Mouse (Mus musculus): Measurements from ENCODE around the gene Tubd1. TPM values are rescaled to one million over a fixed set of nuclear protein-coding genes. Genes with fewer than 3 reads are reported as not detected.

Tubd1 gene
- polyA plus RNA-seq, 1 experiment from 2014 or later = 16.1 TPM

DNA sequence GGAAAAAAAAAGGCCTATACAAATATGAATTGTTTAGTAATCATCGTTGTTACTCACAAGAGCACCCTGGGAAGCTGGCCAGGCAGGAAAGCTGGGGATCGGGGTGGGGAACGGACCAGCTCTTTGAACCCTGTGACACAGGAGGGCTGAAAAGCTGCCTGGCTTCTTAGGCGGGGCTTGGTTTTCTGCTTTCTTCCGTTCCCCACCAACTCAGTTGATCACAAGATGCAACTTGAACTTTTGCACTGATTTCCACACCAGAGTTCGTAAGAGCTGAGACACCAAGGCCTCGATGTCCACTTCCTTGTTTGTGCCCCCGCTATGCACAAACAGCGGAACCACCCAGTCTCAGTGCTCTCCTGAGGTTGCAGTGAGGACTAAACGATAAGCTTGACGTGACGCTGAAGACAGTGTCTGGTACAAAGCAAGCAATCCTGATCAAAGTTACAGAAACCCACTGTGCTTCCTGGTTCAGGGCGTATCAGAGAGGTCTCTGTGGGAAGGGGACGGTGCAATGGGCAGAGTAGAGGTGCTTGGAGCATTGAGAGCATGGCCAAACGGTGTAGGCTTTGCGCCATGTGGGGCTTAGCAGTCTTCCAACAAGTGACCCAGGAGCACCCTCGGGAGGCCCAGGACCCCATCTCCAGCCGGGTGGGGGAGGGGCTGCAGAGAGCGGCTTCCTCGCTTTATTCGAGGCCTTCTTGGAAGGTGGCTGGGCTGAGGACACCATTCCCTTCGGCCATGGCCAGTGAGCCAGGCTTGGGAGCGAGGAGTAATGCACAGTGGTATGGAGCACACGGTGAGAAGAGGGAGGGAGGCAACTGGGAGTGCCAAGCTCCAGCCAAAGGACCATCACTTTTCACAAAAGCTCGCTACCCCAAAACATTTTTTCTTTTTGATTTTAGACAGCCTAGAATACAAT lies 34.3 kb downstream of the Tubd1 start:
- Histone ChIP-seq H3K4me2 (no peak overlapping the region), H3K9ac (no peak overlapping the region), H3K27me3 (no peaks in the 10 kb centered on the region), H3K36me3 (no peaks in the 10 kb centered on the region; the same call in 1 of the 2 replicates), H3K4me3 (no peak overlapping the region), H3K27ac (peak overlapping the region; percentile 82), H3K4me1 (peaks cover 55% of the 10 kb centered on the region), H3K9me3 (no peaks in the 10 kb centered on the region)
- WGBS = 54% methylated on average over 25 of the region's 25 CpGs
- no peak for ATAC-seq (ENCODE audit: borderline replicate concordance, extremely low read depth, low FRiP score, low TSS enrichment)

DNA sequence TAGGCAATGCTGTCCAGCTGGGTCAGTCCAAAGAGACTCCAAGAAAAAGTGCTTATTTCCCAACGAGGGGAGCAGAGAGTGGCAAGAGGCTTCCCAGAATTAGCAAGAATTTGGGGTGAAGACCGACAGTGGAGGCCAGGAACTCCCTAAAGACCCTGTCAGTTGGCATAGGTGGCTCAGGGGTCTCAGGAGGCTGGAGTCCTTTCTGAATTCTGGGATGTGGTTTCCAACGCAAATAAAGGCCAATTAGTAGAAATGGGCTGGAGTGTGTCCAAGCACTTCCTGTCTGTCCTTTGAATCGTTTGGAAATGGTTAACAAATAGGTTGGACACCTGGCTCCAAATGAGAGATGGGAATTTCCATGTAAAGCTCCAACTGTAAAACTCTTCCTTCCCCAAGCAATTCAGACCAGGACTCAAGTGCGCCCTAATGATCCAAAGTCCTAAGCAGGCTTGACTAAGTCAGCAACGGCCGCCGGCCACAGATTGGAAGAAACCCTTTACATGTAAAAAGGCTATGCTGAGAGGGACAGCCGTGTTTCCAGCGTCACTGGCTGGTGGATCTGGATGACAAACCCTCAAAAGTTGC lies 35.0 kb downstream of the Tubd1 start:
- peaks cover 59% of the 10 kb centered on the region for H3K4me1 ChIP-seq
- no peak overlapping the region for H3K4me2 ChIP-seq
- no peaks in the 10 kb centered on the region for H3K9me3 ChIP-seq
- no peak for ATAC-seq (ENCODE audit: borderline replicate concordance, extremely low read depth, low FRiP score, low TSS enrichment)
- no peak overlapping the region for H3K9ac ChIP-seq
- peak overlapping the region; percentile 82 for H3K27ac ChIP-seq
- WGBS = 60% methylated on average over 10 of the region's 10 CpGs
- no peak overlapping the region for H3K4me3 ChIP-seq
- H3K36me3 ChIP-seq = no peaks in the 10 kb centered on the region; the same call in 1 of the 2 replicates
- no peaks in the 10 kb centered on the region for H3K27me3 ChIP-seq

DNA sequence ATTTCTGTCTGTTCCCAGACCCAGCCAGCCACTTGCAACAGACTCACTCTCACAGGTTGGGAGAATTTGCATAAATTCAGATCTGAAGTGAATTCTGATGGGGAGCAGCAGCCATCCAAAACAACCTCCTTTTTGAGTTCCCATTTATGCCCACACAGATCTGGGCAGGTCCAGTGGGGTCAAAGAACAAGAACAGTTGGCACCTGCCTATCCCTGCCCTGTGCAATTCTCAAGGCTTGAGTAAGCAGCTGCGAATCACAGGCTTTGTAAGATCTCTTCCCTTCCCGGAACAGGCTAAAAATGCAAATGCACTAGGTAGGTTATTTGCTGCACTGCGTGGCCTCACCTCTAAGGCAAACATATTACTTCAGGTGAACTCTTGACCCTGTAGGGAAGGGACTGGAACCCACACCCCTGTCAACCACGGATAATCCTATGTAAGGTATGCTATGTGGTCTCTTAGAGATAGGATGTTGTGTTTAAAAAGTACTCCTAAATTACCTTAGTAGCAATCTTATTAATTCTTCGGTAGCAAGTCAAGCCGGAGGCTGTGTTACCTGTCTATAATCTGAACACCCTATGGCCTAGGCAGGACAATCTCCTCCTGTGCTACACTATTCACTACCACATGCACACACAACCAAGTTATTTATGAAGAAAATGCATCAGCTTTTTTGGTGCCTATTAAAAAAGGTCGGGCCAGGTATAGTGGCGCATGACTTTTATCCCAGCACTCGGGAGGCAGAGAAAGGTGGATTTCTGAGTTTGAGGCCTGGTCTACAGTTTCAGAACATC lies 35.7 kb downstream of the Tubd1 start:
- no peaks in the 10 kb centered on the region; the same call in 1 of the 2 replicates for H3K36me3 ChIP-seq
- peak overlapping the region; percentile 46; the same call in 1 of the 2 replicates for H3K4me2 ChIP-seq
- no peak overlapping the region for H3K4me3 ChIP-seq
- H3K27me3 ChIP-seq = no peaks in the 10 kb centered on the region
- 72% methylated on average over 9 of the region's 9 CpGs for WGBS
- H3K9me3 ChIP-seq = no peaks in the 10 kb centered on the region
- ATAC-seq (ENCODE audit: borderline replicate concordance, extremely low read depth, low FRiP score, low TSS enrichment) = no peak
- peak overlapping the region; percentile 82 for H3K27ac ChIP-seq
- no peak overlapping the region for H3K9ac ChIP-seq
- H3K4me1 ChIP-seq = peaks cover 61% of the 10 kb centered on the region

DNA sequence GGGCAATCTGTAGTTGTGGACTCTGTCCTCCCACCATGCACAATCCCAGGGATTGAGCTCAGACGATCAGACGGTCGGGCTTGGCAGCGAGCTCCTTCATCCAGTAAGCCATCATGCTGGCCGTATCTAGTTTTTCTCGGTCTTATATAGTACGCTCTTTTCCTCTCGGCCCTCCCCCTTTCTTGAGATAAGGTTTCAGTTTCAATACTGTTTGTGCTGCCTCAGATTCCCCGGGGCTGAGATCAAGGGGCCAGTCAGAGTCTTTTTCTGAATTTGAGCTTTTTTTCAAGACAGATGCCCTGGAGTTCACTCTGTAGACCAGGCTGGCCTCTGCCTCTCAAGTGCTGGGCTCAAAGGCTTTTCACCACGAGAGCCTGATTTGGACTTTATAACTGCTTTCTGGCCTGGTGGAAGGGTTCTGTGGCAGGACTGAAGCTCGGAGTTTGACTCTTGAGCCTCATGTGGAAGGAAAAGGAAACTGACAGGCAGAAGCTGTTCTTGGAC lies 36.5 kb downstream of the Tubd1 start:
- WGBS = 18% methylated on average over 11 of the region's 11 CpGs
- Histone ChIP-seq H3K9ac (peak overlapping the region; percentile 10; the same call in 1 of the 2 replicates), H3K27me3 (no peaks in the 10 kb centered on the region), H3K9me3 (no peaks in the 10 kb centered on the region), H3K27ac (peak overlapping the region; percentile 82), H3K36me3 (no peaks in the 10 kb centered on the region; the same call in 1 of the 2 replicates), H3K4me2 (peak overlapping the region; percentile 46), H3K4me3 (peak overlapping the region; percentile 15), H3K4me1 (peaks cover 59% of the 10 kb centered on the region)
- peak; percentile 52; the same call in 1 of the 2 replicates for ATAC-seq (ENCODE audit: borderline replicate concordance, extremely low read depth, low FRiP score, low TSS enrichment)

DNA sequence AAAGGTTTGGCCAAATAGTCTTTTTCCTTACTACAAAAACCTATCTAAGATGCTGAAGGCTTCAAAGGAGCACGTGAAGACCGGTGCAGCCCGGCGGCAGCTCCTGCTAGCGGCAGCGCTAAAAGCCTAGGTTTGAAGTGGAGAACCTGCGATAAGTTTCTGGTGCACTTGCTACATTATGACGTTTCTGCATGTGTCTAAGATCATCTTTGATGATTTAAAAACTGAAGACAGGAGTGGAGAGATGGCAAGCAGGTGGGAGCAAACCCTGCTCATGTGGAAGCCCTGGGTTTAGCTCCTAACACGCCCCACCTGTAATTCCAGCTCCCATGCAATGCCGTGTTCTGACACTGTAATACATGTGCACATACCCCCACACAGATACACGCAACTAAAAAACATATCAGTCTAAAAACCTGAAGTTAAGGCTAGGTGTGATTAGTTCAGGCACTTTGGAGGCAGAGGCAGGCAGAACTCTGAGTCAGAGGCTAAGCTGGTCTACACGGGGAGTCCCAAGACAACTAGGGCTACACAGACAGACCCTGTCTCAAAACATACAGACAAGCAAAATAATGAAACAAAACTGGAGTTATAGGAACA lies 37.3 kb downstream of the Tubd1 start:
- no peak for ATAC-seq (ENCODE audit: borderline replicate concordance, extremely low read depth, low FRiP score, low TSS enrichment)
- H3K9me3 ChIP-seq = no peaks in the 10 kb centered on the region
- H3K27me3 ChIP-seq = no peaks in the 10 kb centered on the region
- no peak overlapping the region for H3K9ac ChIP-seq
- WGBS = 77% methylated on average over 12 of the region's 12 CpGs
- no peaks in the 10 kb centered on the region; the same call in 1 of the 2 replicates for H3K36me3 ChIP-seq
- H3K4me3 ChIP-seq = no peak overlapping the region
- peak overlapping the region; percentile 82 for H3K27ac ChIP-seq
- peaks cover 64% of the 10 kb centered on the region for H3K4me1 ChIP-seq
- peak overlapping the region; percentile 46 for H3K4me2 ChIP-seq

DNA sequence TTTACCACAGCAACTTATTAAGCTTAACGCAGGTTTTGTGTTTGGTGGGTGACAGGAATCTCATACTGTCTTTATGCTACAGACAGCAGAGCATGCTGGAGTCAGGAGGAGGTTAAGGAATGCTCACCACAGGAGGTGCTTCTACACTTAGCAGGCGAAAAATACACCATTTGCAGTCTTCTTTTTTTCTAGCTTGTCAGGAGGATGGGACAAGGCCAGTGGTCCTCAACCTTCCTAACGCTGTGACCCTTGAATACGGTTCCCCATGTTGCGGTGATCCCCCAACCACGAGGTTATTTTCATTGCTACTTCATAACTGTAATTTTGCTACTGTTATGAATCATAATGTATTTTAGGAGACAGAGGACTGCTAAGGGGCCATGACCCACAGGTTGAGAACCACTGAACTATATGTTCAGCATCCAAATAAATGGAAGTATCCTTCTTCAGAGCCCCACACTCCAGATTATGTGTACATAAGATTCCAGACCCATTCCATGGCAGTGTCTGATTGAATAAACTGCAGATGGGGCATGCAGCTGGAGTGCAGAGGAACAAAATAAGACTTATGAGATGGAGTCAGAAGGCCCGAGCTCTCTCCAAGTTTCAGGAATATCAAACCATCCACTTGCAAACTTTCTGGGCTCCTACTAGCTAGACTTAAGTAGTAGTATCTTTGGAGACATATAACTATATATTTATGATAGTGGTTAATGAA lies 37.9 kb downstream of the Tubd1 start:
- no peaks in the 10 kb centered on the region; the same call in 1 of the 2 replicates for H3K36me3 ChIP-seq
- ATAC-seq (ENCODE audit: borderline replicate concordance, extremely low read depth, low FRiP score, low TSS enrichment) = no peak
- H3K4me2 ChIP-seq = no peak overlapping the region
- H3K27me3 ChIP-seq = no peaks in the 10 kb centered on the region
- no peak overlapping the region for H3K27ac ChIP-seq
- H3K9ac ChIP-seq = no peak overlapping the region
- 90% methylated on average over 7 of the region's 7 CpGs for WGBS
- H3K9me3 ChIP-seq = no peaks in the 10 kb centered on the region
- peaks cover 62% of the 10 kb centered on the region for H3K4me1 ChIP-seq
- H3K4me3 ChIP-seq = no peak overlapping the region

DNA sequence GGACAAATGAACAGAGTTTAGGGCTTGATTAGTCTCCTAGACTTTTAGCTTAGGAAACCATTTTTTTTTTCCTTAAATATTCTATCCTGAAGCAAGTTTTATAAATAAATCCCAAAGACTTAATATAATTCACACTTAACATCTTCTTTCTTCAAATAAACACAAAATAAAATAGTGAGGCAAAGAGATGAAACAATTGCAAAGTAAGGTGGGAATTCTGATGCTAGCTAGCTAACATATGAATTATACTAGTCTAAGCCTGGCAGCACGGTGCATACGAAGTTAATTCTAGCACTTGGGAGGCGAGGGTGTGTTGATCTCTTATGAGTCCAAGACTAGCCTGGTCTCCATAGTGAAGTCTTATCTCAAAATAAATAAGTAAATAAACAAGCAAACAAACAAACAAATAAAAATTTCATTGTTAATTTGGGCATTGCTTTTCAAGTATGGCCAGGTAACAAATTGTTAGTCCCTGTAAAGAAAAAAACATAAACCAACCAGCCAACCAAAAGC lies 38.6 kb downstream of the Tubd1 start:
- Histone ChIP-seq H3K9me3 (no peaks in the 10 kb centered on the region), H3K27me3 (no peaks in the 10 kb centered on the region), H3K36me3 (no peaks in the 10 kb centered on the region; the same call in 1 of the 2 replicates), H3K27ac (no peak overlapping the region), H3K4me3 (no peak overlapping the region), H3K4me2 (no peak overlapping the region), H3K9ac (no peak overlapping the region), H3K4me1 (peaks cover 61% of the 10 kb centered on the region)
- no peak for ATAC-seq (ENCODE audit: borderline replicate concordance, extremely low read depth, low FRiP score, low TSS enrichment)
- whole genome bisulfite sequencing = 89% methylated on average over 3 of the region's 3 CpGs

DNA sequence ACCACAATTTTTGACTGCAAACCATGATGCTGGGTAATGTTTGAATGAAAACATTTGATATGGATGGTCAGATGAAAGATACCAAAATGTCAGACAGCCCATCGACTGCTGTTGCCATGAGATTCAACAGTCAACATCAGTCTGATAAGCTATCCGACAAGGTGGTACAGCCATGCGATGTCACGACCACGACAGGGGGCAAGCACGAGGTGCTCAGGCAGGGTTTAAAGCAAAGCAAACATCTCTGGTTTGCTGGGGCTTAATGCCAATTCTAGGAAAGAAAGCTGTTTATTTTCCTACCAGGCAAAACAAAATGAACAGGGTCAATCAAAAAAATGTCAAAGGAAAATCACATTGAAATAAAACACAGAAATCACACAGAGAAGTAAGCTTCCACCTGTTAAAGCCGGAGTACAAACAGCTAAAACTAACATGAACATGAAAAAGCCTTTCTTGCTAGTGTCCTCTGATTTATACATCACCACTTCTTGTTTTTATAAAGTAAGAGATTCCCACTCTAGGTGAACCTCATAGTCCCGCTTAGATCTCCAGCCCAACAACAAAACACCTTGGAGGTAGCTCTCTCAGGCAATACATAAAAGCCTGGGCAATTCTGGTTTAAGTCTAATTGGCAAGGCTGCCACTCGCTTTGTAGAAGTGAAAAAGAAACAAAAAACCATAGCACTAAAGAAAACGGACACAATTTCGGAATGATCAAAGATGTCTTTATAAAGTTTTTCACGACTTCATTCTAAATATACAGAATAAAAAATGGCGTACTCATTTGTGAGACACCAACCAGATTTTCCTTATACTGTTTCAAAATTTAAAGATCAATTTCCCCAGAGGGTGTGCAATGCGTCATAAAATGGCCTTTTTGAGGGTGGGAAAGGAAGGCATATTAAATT lies 39.5 kb downstream of the Tubd1 start:
- Histone ChIP-seq H3K27me3 (no peaks in the 10 kb centered on the region), H3K9me3 (no peaks in the 10 kb centered on the region), H3K27ac (no peak overlapping the region), H3K4me3 (no peak overlapping the region), H3K4me2 (peak overlapping the region; percentile 62), H3K9ac (no peak overlapping the region), H3K36me3 (no peaks in the 10 kb centered on the region; the same call in 1 of the 2 replicates), H3K4me1 (peaks cover 52% of the 10 kb centered on the region)
- ATAC-seq (ENCODE audit: borderline replicate concordance, extremely low read depth, low FRiP score, low TSS enrichment) = no peak
- WGBS = 72% methylated on average over 14 of the region's 14 CpGs

DNA sequence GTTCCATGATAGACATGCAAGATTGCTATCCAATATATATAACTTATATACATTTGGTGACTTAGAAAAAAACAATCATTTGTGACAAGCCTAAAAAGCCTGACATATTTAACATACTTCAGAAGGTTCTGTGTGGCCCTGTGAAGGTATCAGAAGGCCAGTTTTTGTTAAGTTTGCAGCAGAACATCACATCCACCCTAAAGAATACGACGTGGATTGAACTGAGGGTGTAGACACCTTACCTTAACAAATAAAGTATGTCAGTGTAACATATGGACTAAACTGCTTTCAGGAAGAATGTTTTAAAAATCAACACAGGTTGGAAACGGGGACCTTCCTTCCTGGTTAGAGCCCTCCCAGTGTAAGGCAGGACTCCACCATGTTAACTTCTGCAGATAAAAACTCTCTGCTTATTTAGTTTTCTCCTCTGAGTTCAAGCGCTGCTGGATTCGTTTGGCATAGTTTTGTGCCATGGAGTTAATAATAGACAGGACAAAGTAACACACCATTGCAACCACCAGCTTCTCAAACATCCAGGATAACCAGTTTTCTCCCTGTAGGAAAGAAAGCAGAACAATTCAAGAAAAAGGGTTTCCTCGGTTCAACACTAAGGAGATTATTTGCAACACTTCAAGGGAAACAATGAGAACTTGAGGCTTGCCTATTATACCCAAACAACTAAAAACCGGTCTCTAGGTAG lies 40.3 kb downstream of the Tubd1 start:
- no peak for ATAC-seq (ENCODE audit: borderline replicate concordance, extremely low read depth, low FRiP score, low TSS enrichment)
- peak overlapping the region; percentile 49 for H3K4me3 ChIP-seq
- peak overlapping the region; percentile 37 for H3K27ac ChIP-seq
- H3K36me3 ChIP-seq = no peaks in the 10 kb centered on the region; the same call in 1 of the 2 replicates
- H3K4me1 ChIP-seq = peaks cover 44% of the 10 kb centered on the region
- H3K27me3 ChIP-seq = no peaks in the 10 kb centered on the region
- H3K9me3 ChIP-seq = no peaks in the 10 kb centered on the region
- WGBS = 44% methylated on average over 7 of the region's 7 CpGs
- peak overlapping the region; percentile 62 for H3K9ac ChIP-seq
- H3K4me2 ChIP-seq = peak overlapping the region; percentile 62
